Mouse (Mus musculus): Measurements from ENCODE around the gene Pitx1. TPM values are rescaled to one million over a fixed set of nuclear protein-coding genes. Genes with fewer than 3 reads are reported as not detected.

Gene Pitx1
- not detected for polyA plus RNA-seq (2017; shearing (Covaris generic))

DNA sequence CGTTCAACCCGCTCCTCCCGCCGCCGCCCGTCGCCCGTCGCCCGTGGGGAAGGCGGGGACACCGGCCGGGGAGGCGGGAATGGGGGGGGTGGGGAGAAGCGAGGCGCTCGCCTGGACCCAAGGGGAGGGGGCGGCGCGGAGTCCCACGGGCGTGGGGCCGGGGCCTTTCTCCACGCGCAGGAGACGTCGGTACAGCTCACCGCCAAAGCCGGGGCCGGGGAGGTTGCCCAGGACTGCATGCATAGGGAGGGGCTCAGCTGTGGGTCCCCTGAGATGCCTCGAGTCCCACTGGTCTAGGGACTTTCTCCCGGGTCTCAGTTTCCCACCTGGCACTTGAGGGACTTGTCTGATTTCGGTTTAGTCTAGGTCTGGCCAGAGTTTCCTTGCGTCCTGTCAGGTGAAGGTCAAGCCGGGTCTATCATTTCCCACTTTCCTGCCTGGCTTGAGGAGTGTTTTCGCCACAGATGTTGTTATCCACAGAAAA is at the start of gene Pitx1:
Gene Pitx1 (minus strand): TSS at position 51 of the 484 bp plus-strand sequence.

DNA sequence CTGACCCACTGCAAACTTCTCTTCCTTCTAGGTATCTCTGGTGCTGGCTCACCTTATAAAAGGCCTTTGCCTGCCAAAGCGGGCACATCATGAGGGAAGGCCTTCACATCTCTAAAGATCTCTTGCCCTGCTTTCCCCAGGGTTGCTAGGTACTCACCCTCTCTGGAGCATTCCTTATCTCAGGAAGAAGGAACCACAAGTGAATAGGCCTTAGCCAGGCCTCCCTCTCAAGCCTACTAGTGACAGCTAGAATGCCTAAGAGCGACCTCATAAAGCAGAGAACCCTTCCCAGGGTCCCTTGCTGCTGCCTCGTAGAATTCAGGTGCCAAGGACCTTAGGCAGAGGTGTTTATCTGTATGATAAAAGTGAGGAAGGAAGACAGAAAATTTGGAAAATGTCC is 51.7 kb downstream of the Pitx1 start, which contains the start of gene Catsper3:
Gene Catsper3 (plus strand): TSS at position 301 of the 400 bp plus-strand sequence.

Other genes starting within 250 kb of the Pitx1 start
- 30.1 TPM for gene B4galt7, start 236.3 kb downstream of the Pitx1 start, polyA plus RNA-seq (2017; shearing (Covaris generic))
- 20.4 TPM for gene Caml, start 213.2 kb downstream of the Pitx1 start, polyA plus RNA-seq (2017; shearing (Covaris generic))
- gene Ddx46, start 201.2 kb downstream of the Pitx1 start, polyA plus RNA-seq (2017; shearing (Covaris generic)), result 86.6 TPM
- gene B230219D22Rik, start 143.1 kb downstream of the Pitx1 start, polyA plus RNA-seq (2017; shearing (Covaris generic)), result 31.8 TPM
- gene Txndc15, start 121.5 kb downstream of the Pitx1 start, polyA plus RNA-seq (2017; shearing (Covaris generic)), result 36.4 TPM
- gene Pcbd2, start 108.8 kb downstream of the Pitx1 start, polyA plus RNA-seq (2017; shearing (Covaris generic)), result 34.5 TPM
- gene Catsper3, start 51.6 kb downstream of the Pitx1 start, polyA plus RNA-seq (2017; shearing (Covaris generic)), result not detected